Mouse (Mus musculus): ENCODE results near the gene Wasf1.

Gene Wasf1

DNA sequence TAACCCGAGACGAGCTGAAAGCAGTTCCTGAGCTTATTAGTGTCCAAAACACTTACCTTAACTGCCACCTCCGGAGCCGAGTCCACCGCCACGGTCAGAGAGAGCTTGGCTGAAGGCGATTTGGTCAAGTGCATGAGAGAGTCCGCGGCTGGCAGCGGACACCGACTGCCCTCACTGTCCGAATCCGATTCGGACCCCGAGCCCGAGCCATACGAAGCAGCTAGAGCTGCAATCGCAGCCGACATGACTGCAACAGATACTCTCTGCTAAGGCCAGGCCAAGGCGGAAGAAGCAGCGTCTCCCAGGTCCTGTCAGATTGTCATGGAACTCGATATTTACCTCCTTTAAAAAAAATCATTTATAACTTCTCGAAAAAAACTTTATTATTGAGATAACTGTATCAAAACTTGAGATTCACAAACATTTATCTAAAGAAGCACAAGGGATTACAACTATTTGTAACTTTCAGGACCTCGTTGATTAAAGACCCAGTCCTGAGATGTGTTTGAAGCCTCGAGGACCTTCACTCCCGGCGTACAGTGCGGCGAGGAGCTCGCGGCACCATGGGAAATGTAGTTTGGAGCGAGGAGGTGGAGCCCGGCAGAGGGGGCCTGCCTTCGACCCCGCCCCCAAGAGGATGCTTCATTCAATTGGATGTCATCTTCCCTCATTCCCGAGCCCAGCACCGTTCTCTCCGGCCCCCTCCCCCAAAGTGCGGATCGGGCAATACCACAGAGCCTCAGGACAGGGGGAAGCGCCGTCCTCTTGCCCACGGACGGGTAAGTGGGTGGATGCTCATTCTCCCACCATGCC is at the start of gene Wasf1, which contains the start of gene Cdc40:
TSS of gene Wasf1 (plus strand) at position 645 of the 813 bp plus-strand sequence.
TSS of gene Cdc40 (minus strand) at position 481 of the 813 bp plus-strand sequence.
- in situ Hi-C loops (cut with MboI, MseI), result no loop called here

DNA sequence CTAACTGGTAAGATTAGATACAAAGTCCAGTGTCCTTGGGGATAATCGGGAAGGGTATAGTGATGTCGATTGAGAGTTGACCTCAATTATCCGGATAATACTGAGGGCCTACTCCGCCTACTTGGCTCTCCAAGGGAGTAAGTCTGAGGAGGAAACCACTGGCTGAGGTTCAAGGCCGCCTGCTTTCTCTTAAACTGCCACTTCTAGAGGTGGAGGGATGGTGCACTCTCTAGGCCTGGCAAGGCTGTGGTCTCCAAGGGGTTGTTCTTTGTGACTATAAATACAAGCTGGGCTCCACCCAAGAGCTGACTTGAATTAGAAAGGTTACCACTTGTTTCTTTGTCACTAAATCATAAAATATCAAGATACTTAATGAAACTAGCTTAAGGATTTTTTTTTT is 43.2 kb upstream of the Wasf1 start:
- in situ Hi-C loops (cut with MboI, MseI), result no loop called here

DNA sequence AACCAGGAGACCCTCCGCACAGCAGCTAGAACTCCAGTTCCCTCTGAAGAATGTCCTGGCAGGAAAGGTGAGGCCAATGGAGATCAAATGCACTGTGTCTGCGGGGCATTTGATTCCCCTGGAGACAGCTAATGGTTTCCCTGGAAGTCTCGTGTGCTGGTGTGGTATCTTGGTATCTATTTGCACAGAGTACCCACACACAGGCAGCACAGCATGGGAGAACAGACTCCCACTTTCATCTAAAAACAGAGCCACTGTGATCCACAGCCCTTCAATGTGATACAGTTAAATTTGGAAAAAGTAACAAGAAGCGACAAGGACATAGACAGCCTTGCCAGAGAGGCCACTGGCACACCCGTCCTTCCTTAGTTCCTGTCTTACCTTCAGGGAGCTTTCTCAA is 39.4 kb upstream of the Wasf1 start:
- in situ Hi-C loops (cut with MboI, MseI), result no loop called here

DNA sequence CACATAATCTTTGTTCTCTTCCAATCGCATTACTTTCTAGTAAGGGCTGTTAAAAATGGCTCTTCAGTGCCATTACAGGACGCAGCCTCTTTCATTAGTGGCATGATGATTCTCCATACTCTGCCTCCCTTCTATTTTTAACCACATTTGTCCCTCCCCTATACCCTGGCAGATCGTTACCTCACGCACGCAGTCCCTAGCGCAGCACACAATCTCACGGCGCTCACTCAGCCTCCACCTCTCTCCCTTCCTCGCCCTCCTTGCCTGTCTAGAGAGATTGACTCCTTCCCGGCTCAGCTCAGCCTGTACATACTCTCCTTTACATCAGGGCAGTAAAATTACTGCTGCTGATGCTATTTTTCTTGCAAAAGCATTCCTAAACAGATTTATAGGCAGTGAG is 38.7 kb upstream of the Wasf1 start:
- in situ Hi-C loops (cut with MboI, MseI), result no loop called here

DNA sequence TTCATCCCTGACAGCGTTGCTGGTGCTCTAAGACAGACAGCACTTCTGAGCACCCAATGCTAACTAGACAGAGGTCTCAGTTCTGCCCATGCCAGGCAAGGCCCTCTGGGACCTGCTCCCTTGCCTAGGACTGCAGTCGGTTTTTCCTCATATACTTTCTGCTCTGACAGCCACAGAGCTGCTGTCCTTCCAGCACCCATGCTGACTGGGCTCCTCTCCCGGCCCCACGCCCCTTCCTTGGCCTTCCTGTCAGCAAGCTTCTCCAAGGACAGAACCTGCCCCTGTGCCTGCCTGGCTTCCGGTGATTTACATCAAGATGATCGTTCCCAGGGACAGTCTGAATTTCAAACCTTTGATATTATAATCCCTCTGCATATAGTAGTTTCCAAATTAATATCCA is 37.6 kb upstream of the Wasf1 start:
- in situ Hi-C loops (cut with MboI, MseI), result no loop called here

DNA sequence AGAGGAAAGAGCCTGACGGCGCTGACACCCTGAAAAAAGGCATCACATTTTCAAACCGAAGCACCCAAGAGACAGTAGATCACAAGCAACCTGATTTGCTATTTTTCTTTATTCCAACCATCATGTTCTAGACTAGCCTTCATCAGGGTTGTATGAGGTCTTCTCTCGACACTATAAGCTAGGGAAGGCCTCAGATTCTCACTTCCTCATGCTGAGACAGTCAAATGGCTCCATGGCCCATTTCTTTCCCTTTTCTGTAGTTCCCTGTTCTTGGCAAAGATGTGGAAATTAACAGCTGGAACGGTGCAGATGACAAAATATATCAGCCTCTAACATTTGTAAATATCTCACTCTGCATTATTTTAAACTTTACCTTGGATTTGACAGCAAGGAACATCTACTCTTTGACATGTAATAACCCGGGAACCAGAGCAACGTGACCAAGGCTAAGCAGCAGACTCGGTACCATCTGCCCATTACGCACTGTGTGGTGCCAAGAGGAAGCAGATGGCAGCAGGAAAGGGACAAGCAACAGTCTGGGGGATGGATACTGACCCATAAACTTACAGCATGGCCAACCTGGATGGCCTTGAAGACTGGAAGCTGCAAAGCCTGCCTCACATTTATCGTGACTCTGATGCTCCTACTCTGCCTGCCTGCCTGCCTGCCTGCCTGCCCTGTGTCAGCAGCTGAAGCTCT is 36.0 kb upstream of the Wasf1 start:
- in situ Hi-C loops (cut with MboI, MseI), result no loop called here

DNA sequence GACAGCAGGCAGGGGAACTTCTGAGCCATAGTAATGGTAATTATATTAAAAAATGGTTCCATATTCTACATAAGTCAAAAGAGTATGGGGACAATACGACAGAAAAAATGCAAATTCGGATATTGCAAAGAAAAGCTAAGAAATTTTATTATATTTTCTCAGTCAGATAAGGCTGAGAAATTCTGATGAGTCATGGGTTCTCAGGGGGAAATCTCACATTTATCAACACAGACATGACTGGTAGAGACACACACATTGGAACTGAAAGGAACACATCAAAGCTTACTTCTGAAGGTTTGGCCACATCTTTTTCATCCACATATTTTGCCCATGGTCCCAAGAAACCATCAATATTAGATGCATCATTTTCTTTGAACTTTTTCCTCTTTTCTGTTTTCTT is 32.6 kb upstream of the Wasf1 start:
- in situ Hi-C loops (cut with MboI, MseI), result no loop called here

DNA sequence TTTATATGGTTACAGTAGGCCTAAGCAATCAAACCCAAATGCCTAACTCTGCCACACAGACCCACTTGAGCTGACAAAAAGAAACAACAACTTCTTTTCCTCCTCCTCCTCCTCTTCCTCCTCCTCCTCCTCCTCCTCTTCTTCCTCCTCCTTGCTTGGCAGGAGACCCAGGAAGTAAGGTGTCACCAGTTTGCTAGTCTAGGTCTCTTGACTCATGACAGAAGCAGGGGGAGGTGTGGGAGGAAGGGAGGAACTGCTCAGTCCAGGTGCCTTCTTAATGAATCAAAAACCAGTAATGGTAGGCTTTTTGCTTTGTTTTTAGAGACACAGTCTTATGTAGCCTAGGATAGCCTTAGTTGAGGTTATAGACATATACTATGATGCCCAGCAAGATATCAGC is 32.1 kb upstream of the Wasf1 start:
- in situ Hi-C loops (cut with MboI, MseI), result no loop called here

DNA sequence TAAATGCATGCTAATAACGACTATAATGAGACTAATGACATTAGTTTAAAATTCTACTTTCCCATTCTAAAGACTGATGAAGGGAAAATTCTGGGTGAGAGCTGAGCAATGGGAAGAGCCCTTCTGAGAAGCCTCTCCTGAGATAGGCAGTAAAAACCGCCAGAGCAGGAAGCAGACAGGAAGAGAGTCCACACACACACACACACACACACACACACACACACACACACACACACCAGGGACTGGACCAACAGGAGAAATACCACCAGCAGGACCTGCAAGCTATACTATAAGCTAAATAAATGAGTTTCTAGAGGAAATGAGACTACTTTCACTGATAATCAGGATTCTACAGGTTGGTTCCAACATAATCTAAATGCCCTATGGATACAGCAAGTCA is 27.7 kb upstream of the Wasf1 start:
- in situ Hi-C loops (cut with MboI, MseI), result no loop called here

DNA sequence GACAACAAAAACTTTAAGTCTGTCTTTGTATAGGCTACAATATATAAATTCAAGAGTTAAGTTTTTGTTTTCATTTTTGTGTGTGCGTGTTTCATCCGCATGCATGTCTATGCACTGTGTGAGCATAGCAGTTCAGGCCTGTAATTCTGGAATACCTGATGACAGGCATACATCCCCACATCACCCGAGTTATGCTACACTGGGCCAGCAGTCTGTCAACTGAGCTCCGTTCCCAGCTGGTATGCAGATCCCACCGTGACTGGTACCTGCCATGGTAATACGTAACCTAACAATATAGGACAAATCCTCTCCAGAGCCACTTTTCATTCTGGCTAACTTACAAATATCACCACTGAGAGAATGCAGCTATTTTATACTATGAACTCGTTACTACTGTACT is 26.6 kb upstream of the Wasf1 start:
- in situ Hi-C loops (cut with MboI, MseI), result no loop called here

DNA sequence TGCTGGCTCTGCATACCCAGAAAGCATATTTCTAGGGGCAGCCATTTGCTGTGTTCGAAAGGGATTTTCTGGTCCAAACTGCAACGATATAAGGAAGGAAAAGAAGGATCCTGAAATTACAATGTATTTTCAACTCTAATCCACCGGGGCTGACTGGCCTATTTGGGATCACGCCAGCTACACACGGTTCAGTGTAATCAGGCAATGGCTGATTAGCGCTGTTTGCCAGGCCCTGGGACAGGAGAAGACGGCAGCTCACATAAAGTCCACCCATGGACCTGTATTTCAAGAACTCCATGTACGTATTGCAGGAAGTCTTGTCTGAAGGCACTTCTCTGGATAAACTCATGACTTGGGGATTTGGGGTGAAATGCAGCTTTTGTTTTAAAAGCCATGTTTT is 25.7 kb upstream of the Wasf1 start:
- in situ Hi-C loops (cut with MboI, MseI), result no loop called here

DNA sequence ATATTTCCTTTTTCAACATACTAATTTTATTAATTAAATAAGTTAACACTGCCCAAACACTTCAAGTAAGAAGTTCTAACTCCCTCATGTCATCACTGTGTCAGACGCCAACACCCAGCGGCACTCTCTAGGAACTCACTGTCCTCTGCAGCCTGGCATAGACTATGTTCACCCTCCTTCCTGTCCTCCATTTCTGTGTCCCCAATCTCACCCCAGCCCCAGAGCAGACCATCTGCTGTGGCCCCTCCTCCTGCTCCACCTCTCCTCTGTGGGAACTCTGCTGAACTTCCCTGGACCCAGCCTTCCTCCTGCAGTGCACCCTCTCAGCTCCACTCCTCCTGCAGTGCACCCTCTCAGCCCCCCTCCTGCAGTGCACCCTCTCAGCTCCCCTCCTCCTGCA is 15.2 kb upstream of the Wasf1 start:
- in situ Hi-C loops (cut with MboI, MseI), result no loop called here

DNA sequence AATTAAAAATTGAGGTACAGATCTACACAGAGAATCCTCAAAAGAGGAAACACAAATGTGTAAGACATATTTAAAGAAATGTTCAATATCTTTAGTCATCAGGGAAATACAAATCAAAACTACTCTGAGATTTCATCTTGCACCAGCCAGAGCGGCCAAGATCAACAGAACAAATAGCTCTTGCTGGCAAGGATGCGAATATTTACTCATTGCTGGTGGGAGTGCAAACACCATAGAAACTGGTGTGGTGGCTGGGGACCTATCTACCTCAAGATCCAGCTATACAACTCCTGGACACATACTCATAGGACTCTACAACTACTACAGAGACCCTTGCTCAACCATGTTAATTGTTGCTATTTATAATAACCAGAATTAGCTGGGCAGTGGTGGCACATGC is 12.0 kb upstream of the Wasf1 start:
- in situ Hi-C loops (cut with MboI, MseI), result no loop called here

DNA sequence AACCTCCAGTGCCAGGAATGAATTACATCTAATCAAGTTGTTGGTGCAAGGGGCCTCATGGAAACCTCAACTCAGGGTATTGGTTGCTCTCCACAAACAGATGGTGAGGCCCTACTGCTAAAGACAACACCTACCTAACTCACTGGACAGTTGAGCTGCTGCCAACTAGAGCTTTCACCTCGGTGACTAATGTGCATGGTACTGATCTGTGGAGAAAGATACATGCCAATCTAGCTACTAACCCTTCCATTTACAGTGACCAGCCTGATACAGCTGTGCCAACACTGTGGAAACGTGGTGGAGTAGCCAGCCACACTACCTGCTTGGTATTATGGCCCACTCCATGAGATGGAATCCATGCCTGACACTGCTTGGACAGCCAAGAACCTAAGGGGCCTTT is 11.2 kb upstream of the Wasf1 start:
- in situ Hi-C loops (cut with MboI, MseI), result no loop called here

DNA sequence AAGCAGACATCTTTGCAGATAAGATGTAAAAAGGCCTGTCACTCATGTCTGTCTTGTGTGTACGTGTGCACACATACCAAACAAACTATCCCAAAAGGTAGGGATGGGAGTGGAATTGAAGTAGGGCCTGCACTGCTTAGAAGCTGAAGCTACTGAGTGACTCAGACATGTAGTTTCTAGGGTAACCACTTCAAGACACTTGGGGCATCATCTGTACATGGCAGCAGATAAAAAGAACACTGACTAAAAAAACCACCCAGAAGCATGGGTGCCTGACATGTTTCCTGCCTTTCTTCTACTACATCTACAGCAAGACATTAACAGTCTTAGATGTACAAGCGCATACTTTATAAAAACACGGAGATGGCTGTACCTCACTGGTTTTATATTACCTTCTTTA is 5.0 kb upstream of the Wasf1 start:
- in situ Hi-C loops (cut with MboI, MseI), result no loop called here

DNA sequence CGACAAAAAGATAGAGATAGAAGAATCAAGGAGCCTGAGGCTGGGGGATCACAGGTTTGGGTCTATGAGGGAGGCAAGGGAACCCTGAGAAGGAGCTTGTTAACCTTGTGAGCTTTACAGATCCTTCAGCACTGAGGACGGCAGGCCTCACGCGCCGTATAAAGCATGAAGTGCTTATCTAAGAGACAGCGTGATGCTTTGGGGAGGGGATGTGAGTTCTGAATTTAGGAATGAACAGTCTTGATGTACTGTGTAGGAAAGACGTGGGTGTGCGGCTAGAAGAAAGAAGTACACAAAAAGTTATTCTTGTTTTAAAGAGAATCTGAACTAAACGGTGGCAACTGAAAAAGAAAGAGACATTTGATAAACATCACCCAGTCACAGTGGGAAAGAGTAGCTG is 3.3 kb upstream of the Wasf1 start:
- in situ Hi-C loops (cut with MboI, MseI), result no loop called here

DNA sequence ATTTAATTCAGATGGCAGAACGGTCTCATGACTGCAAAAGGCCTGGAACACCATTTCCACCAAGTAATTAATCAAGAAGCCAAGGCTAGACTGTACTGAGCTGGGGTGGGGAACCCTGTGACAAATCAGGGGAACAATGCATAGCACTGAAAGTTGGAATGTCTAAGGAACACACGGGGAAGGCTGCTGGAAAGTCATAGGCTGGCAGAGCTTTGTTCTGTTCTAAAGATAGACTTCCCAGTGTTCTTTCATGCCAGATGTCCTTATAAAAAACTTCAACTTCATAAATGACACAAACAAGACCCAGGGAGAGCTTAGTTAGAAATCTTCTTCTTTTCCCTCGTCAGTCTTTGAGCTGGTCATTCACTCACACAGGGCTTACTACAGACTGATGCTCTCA is 2.0 kb upstream of the Wasf1 start:
- in situ Hi-C loops (cut with MboI, MseI), result no loop called here

DNA sequence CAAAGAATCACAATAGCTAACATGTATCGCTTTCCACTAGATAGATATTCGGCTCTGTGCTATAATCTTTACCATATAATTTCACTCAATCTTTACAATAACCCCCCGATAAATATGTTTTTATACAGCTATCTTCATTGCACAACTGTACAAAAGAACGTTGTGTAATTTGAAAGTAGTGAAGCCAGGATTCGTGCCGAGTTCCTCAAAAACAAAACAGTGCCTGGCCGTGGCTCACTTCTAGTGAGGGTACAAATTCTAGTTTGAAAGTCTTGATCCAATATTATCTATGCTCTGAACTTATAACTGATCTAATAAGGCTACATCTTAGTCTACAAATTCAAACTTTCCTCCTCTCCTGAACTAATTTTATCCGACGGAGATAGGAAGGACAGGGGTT is 942 bp upstream of the Wasf1 start:
- in situ Hi-C loops (cut with MboI, MseI), result no loop called here

DNA sequence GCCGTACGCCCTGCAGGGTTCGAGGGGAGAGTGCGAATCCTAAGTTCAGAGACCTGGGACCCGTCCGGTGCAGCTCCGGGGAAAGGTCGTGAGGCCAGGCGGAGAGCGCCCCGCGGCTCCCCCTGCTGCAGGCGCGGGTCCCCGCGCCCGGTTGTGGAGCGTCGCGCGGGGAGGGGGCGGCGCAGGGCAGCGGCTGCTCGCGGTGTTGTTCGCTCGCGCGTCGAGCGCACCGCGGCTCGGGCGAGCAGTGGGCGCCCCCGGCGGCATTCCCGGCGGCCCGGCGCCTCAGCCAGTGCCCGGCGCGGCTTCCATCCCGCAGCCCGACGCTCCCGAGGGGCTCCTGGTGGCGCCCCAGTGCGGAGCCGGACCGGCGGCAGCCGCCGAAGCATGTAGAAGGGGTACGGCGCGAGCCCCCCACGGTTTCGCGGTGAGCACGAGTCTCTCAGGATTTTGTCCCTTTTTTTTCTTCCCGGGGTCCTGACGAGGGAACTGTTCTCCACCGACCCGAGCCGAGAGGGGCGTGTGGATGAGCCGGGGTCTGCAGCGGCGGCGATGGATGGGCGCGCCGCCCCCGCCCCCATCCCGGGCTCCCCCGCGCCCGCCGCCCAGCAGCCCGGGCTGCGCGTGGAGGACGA is 486 bp downstream of the Wasf1 start:
- in situ Hi-C loops (cut with MboI, MseI), result no loop called here

DNA sequence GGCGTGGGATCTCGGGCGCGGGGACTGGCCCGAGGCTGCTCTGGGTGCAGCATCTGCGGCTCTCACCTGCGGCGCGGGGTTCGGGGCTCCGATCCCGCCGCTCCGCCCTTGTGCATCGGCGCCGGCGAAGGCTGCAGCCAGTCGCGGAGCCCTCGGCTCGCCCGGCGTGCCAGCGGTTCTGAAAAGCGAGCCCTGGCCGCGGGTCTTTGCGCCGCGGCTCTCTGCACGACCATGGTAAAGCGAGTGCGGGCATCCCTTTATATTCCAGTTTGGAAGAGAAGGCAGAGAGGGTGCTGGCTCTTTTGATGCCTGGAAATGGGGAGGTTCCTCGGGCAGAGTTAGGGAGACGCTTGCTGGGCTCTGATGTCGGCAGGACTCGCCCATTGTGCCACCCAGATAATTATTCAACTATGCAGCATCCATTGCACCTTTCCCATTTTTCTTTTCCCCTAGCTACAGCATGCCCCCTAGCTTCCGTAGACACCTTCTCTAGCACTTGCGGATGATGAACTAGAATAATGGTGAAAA is 1.1 kb downstream of the Wasf1 start:
- in situ Hi-C loops (cut with MboI, MseI), result no loop called here

DNA sequence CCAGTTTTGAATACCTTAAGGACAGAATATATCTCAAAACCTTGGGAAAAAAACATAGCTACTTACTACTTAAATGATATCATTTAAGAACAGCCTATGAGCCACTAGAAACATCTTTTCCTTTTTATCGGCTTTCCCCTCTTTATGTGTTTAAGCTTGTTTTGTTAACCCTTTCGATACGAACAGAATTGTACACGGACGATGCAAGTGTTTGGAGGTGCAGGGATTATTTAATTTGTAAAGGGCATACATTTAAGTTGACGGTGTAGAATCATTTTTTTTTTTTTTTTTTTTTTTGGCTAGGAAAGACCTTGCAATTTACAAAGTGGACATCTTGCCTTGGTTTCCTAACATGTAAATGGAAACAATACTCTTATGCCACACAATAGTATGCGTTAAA is 2.2 kb downstream of the Wasf1 start:
- in situ Hi-C loops (cut with MboI, MseI), result no loop called here

DNA sequence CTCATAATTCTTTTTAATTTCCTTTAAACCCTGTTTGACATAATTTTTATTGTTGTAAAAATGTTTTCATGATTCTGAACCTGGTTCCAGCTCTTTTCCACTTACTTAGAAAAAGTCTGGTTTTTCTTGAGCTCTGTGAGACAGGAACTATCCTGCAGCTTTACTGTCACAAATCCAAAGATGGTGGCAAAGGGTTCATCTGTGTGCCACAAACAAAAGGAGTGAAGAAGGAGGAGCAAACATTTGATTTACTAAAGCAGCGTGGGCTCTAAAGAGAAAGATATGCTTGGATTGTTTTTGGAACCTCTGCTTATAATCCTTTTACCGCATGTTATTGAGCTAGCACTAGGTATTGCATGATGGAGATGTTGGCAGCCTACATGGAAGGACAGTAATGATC is 4.0 kb downstream of the Wasf1 start:
- in situ Hi-C loops (cut with MboI, MseI), result no loop called here

DNA sequence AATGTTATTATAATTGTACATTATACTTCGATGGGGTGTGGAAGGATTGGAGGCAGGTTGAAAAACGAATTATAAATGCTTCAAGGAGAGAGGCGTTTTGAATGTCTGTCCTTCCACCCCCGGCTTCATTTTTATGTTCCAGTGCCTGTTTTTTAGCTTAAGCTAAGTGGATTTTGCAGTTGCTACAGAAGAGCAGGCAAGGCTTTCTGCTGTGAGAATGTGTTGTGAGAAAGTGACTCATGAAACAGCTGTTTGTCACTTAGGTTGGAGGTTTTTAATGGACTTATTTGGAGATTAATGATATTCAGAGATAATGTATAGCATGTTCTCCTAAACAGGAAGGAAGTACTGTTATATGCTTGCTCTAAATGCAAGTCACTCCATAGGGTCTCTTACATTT is 5.9 kb downstream of the Wasf1 start:
- in situ Hi-C loops (cut with MboI, MseI), result no loop called here
